In the genomic region with DNA sequence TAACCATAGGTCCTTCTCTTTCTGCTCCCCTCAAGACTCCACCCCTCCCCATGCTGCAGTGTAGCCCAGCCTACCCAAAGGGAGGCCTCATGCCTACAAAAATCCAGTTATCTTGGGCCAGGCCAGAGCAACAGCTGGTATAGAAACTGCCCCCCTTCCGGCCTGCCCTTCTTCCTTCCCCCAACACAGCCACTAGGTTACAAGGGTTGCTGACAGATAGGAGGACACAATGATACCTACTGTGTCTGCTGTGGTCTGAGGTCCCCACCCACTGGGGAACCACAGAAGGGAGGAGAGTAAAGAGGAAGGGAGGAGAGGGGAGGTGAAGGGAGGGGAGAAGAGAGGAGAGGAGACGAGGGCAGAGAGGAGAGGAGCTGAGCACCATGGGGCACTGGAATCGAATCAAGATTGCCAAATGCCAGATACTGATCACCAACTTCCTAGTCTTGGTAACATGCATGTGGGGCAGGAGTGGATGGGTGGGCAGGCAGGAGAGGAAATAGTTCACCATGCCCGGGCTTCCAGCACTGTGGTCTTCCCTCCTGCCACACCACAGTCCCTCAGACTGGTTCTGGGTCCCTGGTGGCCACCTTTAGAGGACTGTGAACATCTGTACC, we compare ENCODE assay signal across 8 mouse cellular contexts. TPM values are rescaled to one million over a fixed set of nuclear protein-coding genes. Genes with fewer than 3 reads are reported as not detected.
DNase-seq lines count a peak whose midpoint lies in the region; ATAC-seq and TF ChIP-seq lines count a peak whose summit lies in the region.

A gene (plus strand): TSS at position 320 of the 617 bp plus-strand sequence.

- 0 out of 2 replicates have a peak, but pooled peaks have one; percentile 9 for ATAC-seq in heart, embryonic 12.5 days (ENCODE audit: insufficient number of reproducible peaks, low FRiP score)
- no peak for ATAC-seq in lung, embryonic 14.5 days (ENCODE audit: insufficient read depth)
- ATAC-seq in midbrain, postnatal 0 days (ENCODE audit: low FRiP score): no peak

- H3K36me3 ChIP-seq in heart, embryonic 12.5 days: no peaks in the 10 kb centered on the region
- no peaks in the 10 kb centered on the region for H3K36me3 ChIP-seq in lung, embryonic 14.5 days (ENCODE audit: insufficient read depth)
- no peaks in the 10 kb centered on the region; the same call in 1 of the 2 replicates for H3K36me3 ChIP-seq in splenic B cell, adult 2 months (ENCODE audit: control insufficient read depth, insufficient read depth, low read length, poor library complexity, severe bottlenecking)
- no peaks in the 10 kb centered on the region for H3K36me3 ChIP-seq in midbrain, postnatal 0 days (ENCODE audit: insufficient read depth, low read length)

- WGBS in heart, embryonic 12.5 days: 49% methylated on average over 4 of the region's 4 CpGs
- 82% methylated on average over 4 of the region's 4 CpGs for WGBS in lung, embryonic 14.5 days
- 77% methylated on average over 4 of the region's 4 CpGs for WGBS in midbrain, postnatal 0 days

- H3K27me3 ChIP-seq in heart, embryonic 12.5 days (replicated peaks): no peaks in the 10 kb centered on the region
- no peaks in the 10 kb centered on the region for H3K27me3 ChIP-seq in lung, embryonic 14.5 days (ENCODE audit: insufficient read depth, low read length)
- H3K27me3 ChIP-seq in splenic B cell, adult 2 months (ENCODE audit: control insufficient read depth, insufficient read depth, low read length, poor library complexity, severe bottlenecking): no peaks in the 10 kb centered on the region
- no peaks in the 10 kb centered on the region for H3K27me3 ChIP-seq in midbrain, postnatal 0 days (ENCODE audit: insufficient read depth, low read length)

- H3K4me1 ChIP-seq in heart, embryonic 12.5 days (replicated peaks): peaks cover 51% of the 10 kb centered on the region
- peaks cover 16% of the 10 kb centered on the region for H3K4me1 ChIP-seq in lung, embryonic 14.5 days (ENCODE audit: insufficient read depth)
- H3K4me1 ChIP-seq in midbrain, postnatal 0 days (ENCODE audit: insufficient read depth, low read length): no peaks in the 10 kb centered on the region

- DNase-seq in heart, adult 8-10 months (ENCODE audit: low spot score): no peak
- peak; percentile 73 for DNase-seq in c-Kit-positive CD71-positive TER-119-positive erythroid progenitor cells, embryonic 14.5 days (ENCODE audit: low spot score)
- DNase-seq in lung, embryonic 14.5 days: no peak
- DNase-seq in splenic B cell, adult 2 months (ENCODE audit: low read depth, low spot score): peak; percentile 71
- no peak for DNase-seq in midbrain, postnatal 0 days (ENCODE audit: low spot score)
- no peak for DNase-seq in kidney, postnatal 10 days
- DNase-seq in cerebellum, adult 18-20 months: no peak

- no peaks in the 10 kb centered on the region for H3K9me3 ChIP-seq in heart, embryonic 12.5 days (replicated peaks)
- no peaks in the 10 kb centered on the region for H3K9me3 ChIP-seq in lung, embryonic 14.5 days (ENCODE audit: low read depth, low read length)
- H3K9me3 ChIP-seq in midbrain, postnatal 0 days (ENCODE audit: low read length): no peaks in the 10 kb centered on the region

- no peak for TF ChIP-seq CTCF in lung, embryonic 14.5 days (IDR thresholded peaks at IDR 0.05; ENCODE audit: low read depth)
- TF ChIP-seq CTCF in midbrain, postnatal 0 days (IDR thresholded peaks at IDR 0.05): no peak

- peak within 1 kb of the TSS; percentile 33 for H3K9ac ChIP-seq in heart, embryonic 12.5 days
- peak within 1 kb of the TSS; percentile 31; the same call in 1 of the 2 replicates for H3K9ac ChIP-seq in lung, embryonic 14.5 days
- no peak within 1 kb of the TSS for H3K9ac ChIP-seq in midbrain, postnatal 0 days (replicated peaks; ENCODE audit: low read length, poor library complexity, severe bottlenecking)

- H3K4me3 ChIP-seq in heart, embryonic 12.5 days: peak within 1 kb of the TSS; percentile 28
- H3K4me3 ChIP-seq in lung, embryonic 14.5 days (ENCODE audit: low read depth, low read length): peak within 1 kb of the TSS; percentile 8; the same call in 1 of the 2 replicates
- no peak within 1 kb of the TSS for H3K4me3 ChIP-seq in midbrain, postnatal 0 days (ENCODE audit: low read depth, low read length)

- H3K27ac ChIP-seq in heart, embryonic 12.5 days (ENCODE audit: poor library complexity, severe bottlenecking): peak within 1 kb of the TSS; percentile 96
- peak within 1 kb of the TSS; percentile 74 for H3K27ac ChIP-seq in lung, embryonic 14.5 days (ENCODE audit: low read depth)
- H3K27ac ChIP-seq in midbrain, postnatal 0 days (ENCODE audit: low read depth, low read length): no peak within 1 kb of the TSS

- peak within 1 kb of the TSS; percentile 45 for H3K4me2 ChIP-seq in heart, embryonic 12.5 days
- H3K4me2 ChIP-seq in lung, embryonic 14.5 days: peak within 1 kb of the TSS; percentile 37; the same call in 1 of the 2 replicates
- no peak within 1 kb of the TSS for H3K4me2 ChIP-seq in midbrain, postnatal 0 days (ENCODE audit: low read depth, low read length, poor library complexity, severe bottlenecking)

RNA-seq across cellular contexts. Expression of the gene that starts here (rescaled TPM):
- polyA plus RNA-seq in heart, embryonic 12.5 days (2016; fragmentation: Nextera tagmentation; extraction: Ambion mirVana): 7.0 and 7.7 TPM in 2 replicates
- total RNA-seq in heart, adult 8-10 months (2022): 1 to 10 TPM in 1 of 4 experiments, under 1 TPM in 3; 0.27 to 2.8 (median 0.52) TPM
- polyA plus RNA-seq in lung, embryonic 14.5 days (2014; fragmentation: Nextera tagmentation; extraction: Ambion mirVana): 1.1 and 2.1 TPM in 2 replicates
- 0.19 and 0.38 TPM in 2 replicates for total RNA-seq in midbrain, postnatal 0 days (2014; rRNA removed)
- 0.37 and 0.38 TPM in 2 replicates for polyA plus RNA-seq in midbrain, postnatal 0 days (2015; fragmentation: Nextera tagmentation; extraction: Ambion mirVana)

Comparison
In these comparisons a context has a peak if more than half of its experiments do, and no peak if none do; other contexts are left out.
1. DNase-seq: peak in c-Kit-positive CD71-positive TER-119-positive erythroid progenitor cells, embryonic 14.5 days (single experiment) and splenic B cell, adult 2 months (single experiment); none in heart, adult 8-10 months (single experiment), lung, embryonic 14.5 days (single experiment), midbrain, postnatal 0 days (single experiment), kidney, postnatal 10 days (single experiment) and cerebellum, adult 18-20 months (0 of 2).